Mouse (Mus musculus) MN1 (cell line): ENCODE measurements around the gene Nmt1.
A peak's percentile ranks its signal among the peaks of the same experiment; 100 is the strongest.

Source experiments
- DNase-seq: peaks from one replicate; pipeline ENCODE4 v3.0.0-alpha.2; 2016; ENCODE audit warnings: low spot score

The Nmt1 gene

GRCm38 (mm10) chr11:103043982-103044381 is 16.0 kb downstream of the Nmt1 start:
- DNase-seq: no peak

GRCm38 (mm10) chr11:103046286-103046685 is 18.3 kb downstream of the Nmt1 start:
- DNase-seq: no peak

- DNase-seq: no peak
Observed at GRCm38 (mm10) chr11:103049611-103050010, 21.6 kb downstream of the Nmt1 start.

GRCm38 (mm10) chr11:103050153-103050552 is 22.2 kb downstream of the Nmt1 start:
- DNase-seq: no peak

GRCm38 (mm10) chr11:103051249-103051691 is 23.3 kb downstream of the Nmt1 start:
- DNase-seq: peak; percentile 89

GRCm38 (mm10) chr11:103052078-103052477 is 24.1 kb downstream of the Nmt1 start:
- no peak for DNase-seq

- no peak for DNase-seq
Observed at GRCm38 (mm10) chr11:103053191-103054076, 25.4 kb downstream of the Nmt1 start.

- peak; percentile 85 for DNase-seq
Observed at GRCm38 (mm10) chr11:103054798-103055197, 26.8 kb downstream of the Nmt1 start.

- no peak for DNase-seq
Observed at GRCm38 (mm10) chr11:103056636-103057035, 28.6 kb downstream of the Nmt1 start.

- peak; percentile 33 for DNase-seq
Observed at GRCm38 (mm10) chr11:103058499-103059085, 30.6 kb downstream of the Nmt1 start.

GRCm38 (mm10) chr11:103066191-103067050 is 38.4 kb downstream of the Nmt1 start:
- DNase-seq: no peak

- no peak for DNase-seq
Observed at GRCm38 (mm10) chr11:103067051-103067361, 39.0 kb downstream of the Nmt1 start.

GRCm38 (mm10) chr11:103067457-103068001 is 39.5 kb downstream of the Nmt1 start:
- DNase-seq: peak; percentile 50

- no peak for DNase-seq
Observed at GRCm38 (mm10) chr11:103068272-103068671, 40.3 kb downstream of the Nmt1 start.

GRCm38 (mm10) chr11:103068884-103069283 is 40.9 kb downstream of the Nmt1 start:
- DNase-seq: no peak

GRCm38 (mm10) chr11:103069731-103070130 is 41.7 kb downstream of the Nmt1 start:
- no peak for DNase-seq

- no peak for DNase-seq
Observed at GRCm38 (mm10) chr11:103070322-103070880, 42.4 kb downstream of the Nmt1 start.

GRCm38 (mm10) chr11:103073671-103074070 is 45.7 kb downstream of the Nmt1 start:
- no peak for DNase-seq

- DNase-seq: no peak
Observed at GRCm38 (mm10) chr11:103074121-103074650, 46.2 kb downstream of the Nmt1 start.

- DNase-seq: no peak
Observed at GRCm38 (mm10) chr11:103074796-103075323, 46.9 kb downstream of the Nmt1 start.

GRCm38 (mm10) chr11:103076010-103076409 is 48.0 kb downstream of the Nmt1 start:
- DNase-seq: no peak
